9 mouse cellular contexts compared by ENCODE assay signal in genomic region chr19:47337743-47338142, GRCm38 (mm10).
A peak's percentile ranks its signal among the peaks of the same experiment; 100 is the strongest.
DNase-seq lines count a peak whose midpoint lies in the region; ATAC-seq lines count a peak whose summit lies in the region.
"Had no signal": no experiment of that assay in that cellular context is flagged by ENCODE, and none has a peak within 500 bp of the region (broad histone marks: within the 10 kb centered on the region; RNA-seq: fewer than 3 reads in every experiment).

No protein-coding gene starts in this region.

- H3K9me3 ChIP-seq in heart, embryonic 14.5 days (ENCODE audit: control insufficient read depth, low read length), result no peaks in the 10 kb centered on the region
- no peaks in the 10 kb centered on the region for H3K9me3 ChIP-seq in liver, embryonic 12.5 days (replicated peaks)
- H3K9me3 ChIP-seq in stomach, embryonic 15.5 days, result no peaks in the 10 kb centered on the region

- peak overlapping the region; percentile 73 for H3K4me2 ChIP-seq in heart, embryonic 14.5 days (ENCODE audit: low read length)
- H3K4me2 ChIP-seq in liver, embryonic 12.5 days, result peak overlapping the region; percentile 24; the same call in 1 of the 2 replicates
- H3K4me2 ChIP-seq in stomach, embryonic 15.5 days, result peak overlapping the region; percentile 35

- H3K4me3 ChIP-seq in heart, embryonic 14.5 days (ENCODE audit: control insufficient read depth in 1 of 2, insufficient read depth in 1 of 2, low read depth in 1 of 2, low read length in 2 of 2), result no peak overlapping the region
- no peak overlapping the region for H3K4me3 ChIP-seq in liver, embryonic 12.5 days
- H3K4me3 ChIP-seq in stomach, embryonic 15.5 days (replicated peaks), result no peak overlapping the region
- H3K4me3 ChIP-seq: erythroblast, embryonic 14.5 days had no signal

- peak overlapping the region; percentile 65; the same call in 1 of the 2 replicates for H3K9ac ChIP-seq in heart, embryonic 14.5 days (ENCODE audit: low read length)
- H3K9ac ChIP-seq in liver, embryonic 12.5 days, result no peak overlapping the region
- H3K9ac ChIP-seq in stomach, embryonic 15.5 days, result no peak overlapping the region

- H3K4me1 ChIP-seq in heart, embryonic 14.5 days (ENCODE audit: control insufficient read depth in 2 of 2, insufficient read depth in 2 of 2, low read length in 2 of 2), result peaks cover 23 to 39% of the 10 kb centered on the region in 2 experiments
- H3K4me1 ChIP-seq in liver, embryonic 12.5 days, result peaks cover 19% of the 10 kb centered on the region; the same call in 1 of the 2 replicates
- peaks cover 25% of the 10 kb centered on the region for H3K4me1 ChIP-seq in stomach, embryonic 15.5 days

- DNase-seq in CD4-positive helper T cell, adult 2 months (ENCODE audit: low read depth, low spot score), result peak; percentile 62
- DNase-seq in brain, embryonic 18.5 days (ENCODE audit: low read depth, low spot score), result peak; percentile 59
- peak; percentile 91 for DNase-seq in fibroblast of lung, adult 2 months (ENCODE audit: low read depth)
- peak; percentile 89 for DNase-seq in kidney, postnatal 14 days
- peak; percentile 94 for DNase-seq in neural tube, embryonic 10.5 days (ENCODE audit: extremely low spot score, low spot score)

- H3K36me3 ChIP-seq in heart, embryonic 14.5 days (ENCODE audit: control insufficient read depth, insufficient read depth, low read length), result no peaks in the 10 kb centered on the region
- H3K36me3 ChIP-seq in liver, embryonic 12.5 days, result no peaks in the 10 kb centered on the region
- H3K36me3 ChIP-seq in stomach, embryonic 15.5 days, result no peaks in the 10 kb centered on the region

- ATAC-seq in heart, embryonic 14.5 days (ENCODE audit: insufficient number of reproducible peaks, insufficient read depth, low FRiP score, low read depth), result no peak
- no peak for ATAC-seq in liver, embryonic 12.5 days
- ATAC-seq in stomach, embryonic 15.5 days (ENCODE audit: insufficient read depth, low FRiP score, low read depth), result peak; percentile 47; the same call in 1 of the 2 replicates

- no peaks in the 10 kb centered on the region for H3K27me3 ChIP-seq in heart, embryonic 14.5 days (ENCODE audit: control insufficient read depth, insufficient read depth, low read length)
- peaks cover 41% of the 10 kb centered on the region for H3K27me3 ChIP-seq in liver, embryonic 12.5 days (replicated peaks)
- H3K27me3 ChIP-seq in stomach, embryonic 15.5 days (replicated peaks), result no peaks in the 10 kb centered on the region

- no peak overlapping the region for H3K27ac ChIP-seq in heart, embryonic 14.5 days (replicated peaks in 1 of 2; ENCODE audit: control insufficient read depth in 1 of 2, insufficient read depth in 1 of 2, low read depth in 2 of 2, low read length in 2 of 2)
- no peak overlapping the region for H3K27ac ChIP-seq in liver, embryonic 12.5 days
- H3K27ac ChIP-seq in stomach, embryonic 15.5 days, result no peak overlapping the region

- 31% methylated on average over 12 of the region's 12 CpGs for WGBS in heart, embryonic 14.5 days
- 37% methylated on average over 12 of the region's 12 CpGs for WGBS in liver, embryonic 12.5 days (ENCODE audit: insufficient replicate concordance)
- 29% methylated on average over 12 of the region's 12 CpGs for WGBS in stomach, embryonic 15.5 days
